Mouse (Mus musculus) bone marrow macrophage, adult 2 months (primary cell): ENCODE data around the gene Palm3.

Experiments
- CTCF ChIP-seq: IDR thresholded peaks from 2 replicates; pipeline ENCODE4 v1.5.1; 2012; ENCODE audit warnings: low read depth, mild to moderate bottlenecking, low read length, moderate library complexity
- POLR2A ChIP-seq: IDR thresholded peaks from 2 replicates; pipeline ENCODE4 v1.6.1; 2012; ENCODE audit warnings: mild to moderate bottlenecking, low read depth, low read length, borderline replicate concordance

GRCm38 (mm10) chr8:84023085-84023484 lies 1.8 kb downstream of the Palm3 start:
- TF ChIP-seq POLR2A (no peak), CTCF (no peak)
